Mouse (Mus musculus): ENCODE results near the gene Tcp11l2. TPM values are rescaled to one million over a fixed set of nuclear protein-coding genes. Genes with fewer than 3 reads are reported as not detected.

The Tcp11l2 gene
- 10 to 100 TPM; 22.0 to 31.3 (median 26.9) TPM for total RNA-seq (2022)

- peak; percentile 93 to 94 for DNase-seq (ENCODE audit: low spot score in 2 of 2)
Measured at GRCm38 (mm10) chr10:84576395-84577070, at the start of gene Tcp11l2. Tcp11l2 (plus strand) TSS chr10:84576626.

- DNase-seq (ENCODE audit: low spot score in 2 of 2) = no peak
Measured at GRCm38 (mm10) chr10:84527070-84527469, 49.4 kb upstream of the Tcp11l2 start.

GRCm38 (mm10) chr10:84527631-84528030, 48.8 kb upstream of the Tcp11l2 start:
- DNase-seq (ENCODE audit: low spot score in 2 of 2) = no peak

- no peak for DNase-seq (ENCODE audit: low spot score in 2 of 2)
Measured at GRCm38 (mm10) chr10:84530388-84530787, 46.0 kb upstream of the Tcp11l2 start.

GRCm38 (mm10) chr10:84531576-84531975, 44.9 kb upstream of the Tcp11l2 start:
- DNase-seq (ENCODE audit: low spot score in 2 of 2) = no peak

- no peak for DNase-seq (ENCODE audit: low spot score in 2 of 2)
Measured at GRCm38 (mm10) chr10:84532191-84532889, 44.1 kb upstream of the Tcp11l2 start.

- no peak for DNase-seq (ENCODE audit: low spot score in 2 of 2)
Measured at GRCm38 (mm10) chr10:84532911-84533882, 43.2 kb upstream of the Tcp11l2 start.

- DNase-seq (ENCODE audit: low spot score in 2 of 2) = no peak
Measured at GRCm38 (mm10) chr10:84533912-84534671, 42.3 kb upstream of the Tcp11l2 start, which contains the start of gene Ckap4. Ckap4 (minus strand) TSS chr10:84534062.

GRCm38 (mm10) chr10:84535458-84535857, 41.0 kb upstream of the Tcp11l2 start:
- no peak for DNase-seq (ENCODE audit: low spot score in 2 of 2)

- DNase-seq (ENCODE audit: low spot score in 2 of 2) = no peak
Measured at GRCm38 (mm10) chr10:84535859-84536258, 40.6 kb upstream of the Tcp11l2 start.

- DNase-seq (ENCODE audit: low spot score in 2 of 2) = no peak
Measured at GRCm38 (mm10) chr10:84539651-84540050, 36.8 kb upstream of the Tcp11l2 start.

- DNase-seq (ENCODE audit: low spot score in 2 of 2) = no peak
Measured at GRCm38 (mm10) chr10:84542802-84543658, 33.4 kb upstream of the Tcp11l2 start.

- no peak for DNase-seq (ENCODE audit: low spot score in 2 of 2)
Measured at GRCm38 (mm10) chr10:84544841-84545610, 31.4 kb upstream of the Tcp11l2 start.

GRCm38 (mm10) chr10:84549146-84549919, 27.1 kb upstream of the Tcp11l2 start:
- DNase-seq (ENCODE audit: low spot score in 2 of 2) = no peak

GRCm38 (mm10) chr10:84549920-84550293, 26.5 kb upstream of the Tcp11l2 start:
- no peak for DNase-seq (ENCODE audit: low spot score in 2 of 2)

- no peak for DNase-seq (ENCODE audit: low spot score in 2 of 2)
Measured at GRCm38 (mm10) chr10:84551846-84552245, 24.6 kb upstream of the Tcp11l2 start.

GRCm38 (mm10) chr10:84552477-84552876, 23.9 kb upstream of the Tcp11l2 start:
- DNase-seq (ENCODE audit: low spot score in 2 of 2) = no peak

- DNase-seq (ENCODE audit: low spot score in 2 of 2) = no peak
Measured at GRCm38 (mm10) chr10:84554291-84555009, 22.0 kb upstream of the Tcp11l2 start.

Data from layer of hippocampus, adult 8-10 months (tissue).